Mouse (Mus musculus) ovary, postnatal 36 days (tissue): Measurements from ENCODE around the gene Nfkbil1.

Experiments used
- DNase-seq: peaks from one replicate; pipeline ENCODE4 v3.0.0; 2022; ENCODE audit warnings: low spot score, mixed read lengths

Nfkbil1 gene

DNA sequence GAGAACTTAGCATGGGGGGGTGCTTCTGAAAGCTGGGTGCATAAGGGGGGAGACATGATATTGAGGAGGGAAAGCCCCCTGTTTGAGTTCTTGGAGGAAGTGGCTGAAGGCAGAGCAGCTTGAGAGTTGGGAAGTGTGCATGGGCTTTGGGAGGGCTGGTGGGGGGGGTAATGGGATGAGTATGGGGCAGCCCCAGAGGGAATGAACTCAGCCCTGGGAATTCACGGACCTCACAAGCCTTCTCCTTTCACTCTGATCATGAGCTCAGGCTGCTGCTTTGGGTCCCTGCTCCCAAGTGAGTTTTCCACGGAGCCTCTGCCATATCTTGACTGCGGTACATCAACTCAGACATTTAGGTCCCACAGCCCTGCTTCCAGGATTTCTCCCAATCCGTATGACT is 33.1 kb downstream of the Nfkbil1 start:
- DNase-seq: no peak

- no peak for DNase-seq
Measured at GRCm38 (mm10) chr17:35201787-35202186, 33.8 kb downstream of the Nfkbil1 start, which contains the start of gene Tnf. Gene Tnf, minus strand, starts transcription at chr17:35202007.

- no peak for DNase-seq
Measured at GRCm38 (mm10) chr17:35201128-35201527, 34.5 kb downstream of the Nfkbil1 start.

- DNase-seq: no peak
Measured at GRCm38 (mm10) chr17:35200398-35200797, 35.2 kb downstream of the Nfkbil1 start.

DNA sequence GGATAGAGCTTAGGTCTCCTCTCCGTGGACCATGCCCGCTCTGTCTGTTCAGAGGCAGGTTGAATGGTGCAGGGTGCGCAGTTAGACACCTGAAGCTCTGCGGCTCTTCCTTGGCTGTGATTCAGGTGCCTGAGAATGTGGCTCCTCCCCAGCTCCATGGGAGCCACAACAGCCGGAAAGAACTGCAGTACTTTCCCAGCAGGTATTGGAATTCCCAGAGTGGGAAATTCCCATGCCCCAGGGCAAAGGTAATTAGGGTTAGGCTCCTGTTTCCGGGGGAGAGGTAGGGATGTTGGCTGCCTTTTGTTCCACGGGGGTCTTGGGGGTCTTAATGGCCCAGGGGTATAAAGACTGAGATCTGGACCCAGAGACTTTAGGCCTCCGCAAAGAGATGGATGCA is 36.6 kb downstream of the Nfkbil1 start:
- DNase-seq: no peak

- no peak for DNase-seq
Measured at GRCm38 (mm10) chr17:35198029-35198428, 37.6 kb downstream of the Nfkbil1 start.

DNA sequence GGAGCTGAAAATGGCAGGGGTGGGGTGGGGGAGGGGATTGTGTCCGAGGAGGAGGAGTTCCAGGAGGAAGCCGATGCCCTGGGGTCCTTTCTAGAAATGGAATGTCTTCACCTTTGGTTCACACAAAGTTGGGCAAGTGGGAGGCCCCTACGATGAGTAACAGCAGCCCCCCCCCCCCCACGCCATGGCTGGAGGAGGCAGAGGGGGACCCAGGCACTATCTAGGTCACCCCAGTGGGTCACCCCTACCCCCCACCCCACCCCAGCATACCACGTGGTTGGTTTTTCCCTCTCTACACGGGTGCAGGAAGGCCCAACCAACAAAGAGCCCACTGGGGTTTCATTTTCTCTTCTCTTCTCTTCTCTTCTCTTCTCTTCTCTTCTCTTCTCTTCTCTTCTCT is 38.5 kb downstream of the Nfkbil1 start:
- no peak for DNase-seq

GRCm38 (mm10) chr17:35196321-35196641 is 39.3 kb downstream of the Nfkbil1 start:
- DNase-seq: no peak

GRCm38 (mm10) chr17:35195631-35196320 is 39.8 kb downstream of the Nfkbil1 start:
- DNase-seq: peak; percentile 81

GRCm38 (mm10) chr17:35194844-35195630 is 40.6 kb downstream of the Nfkbil1 start:
- DNase-seq: no peak

DNA sequence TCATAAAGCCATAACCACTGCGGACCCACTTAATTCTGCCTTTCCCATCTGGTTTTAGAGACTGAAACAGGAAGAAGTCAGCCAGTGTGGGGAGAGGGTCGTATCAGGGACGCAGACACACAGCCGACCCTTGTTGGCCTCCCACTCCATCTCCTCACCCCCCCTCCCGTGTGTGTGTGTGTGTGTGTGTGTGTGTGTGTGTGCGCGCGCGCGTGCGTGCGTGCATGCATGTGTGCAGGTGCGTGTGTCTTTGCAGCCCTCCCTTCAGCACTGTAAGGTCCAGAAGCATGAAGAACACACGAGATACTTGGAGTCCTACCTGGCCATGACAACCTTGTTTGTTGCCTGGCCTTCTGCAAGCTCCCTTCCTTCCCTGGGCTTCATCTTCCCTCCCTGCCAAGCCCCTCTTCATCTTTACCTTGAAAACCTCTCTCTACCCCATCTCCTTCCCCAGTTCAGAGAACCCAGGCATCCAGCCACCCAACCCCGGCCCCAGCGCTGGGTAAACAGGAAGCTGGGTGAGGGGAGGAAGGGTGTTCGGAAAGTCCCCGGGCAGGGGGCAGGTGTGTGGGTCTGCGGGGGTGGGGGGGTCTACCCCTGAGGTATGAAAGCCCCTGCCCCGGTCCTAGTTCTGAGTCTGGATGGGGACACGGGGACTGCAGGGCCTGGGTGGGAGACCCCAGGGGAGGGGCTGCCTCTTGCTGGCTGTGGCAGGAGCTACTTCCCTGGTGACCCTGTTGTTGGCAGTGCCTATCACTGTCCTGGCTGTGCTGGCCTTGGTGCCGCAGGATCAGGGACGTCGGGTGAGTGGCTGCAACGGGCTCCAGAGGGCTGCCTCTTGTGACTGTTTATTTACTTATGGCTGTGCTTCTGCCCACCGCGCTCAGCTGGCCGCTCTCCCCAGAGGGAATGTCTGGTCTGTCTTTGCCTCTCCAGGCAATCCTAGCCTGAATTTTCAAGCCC is 41.4 kb downstream of the Nfkbil1 start, which contains the start of gene Ltb:
Ltb (plus strand) TSS at position 559 of the 963 bp plus-strand sequence.
- no peak for DNase-seq

GRCm38 (mm10) chr17:35192924-35193323 is 42.7 kb downstream of the Nfkbil1 start:
- DNase-seq: no peak

- no peak for DNase-seq
Measured at GRCm38 (mm10) chr17:35191723-35192122, 43.9 kb downstream of the Nfkbil1 start.

- no peak for DNase-seq
Measured at GRCm38 (mm10) chr17:35190096-35190495, 45.5 kb downstream of the Nfkbil1 start.

DNA sequence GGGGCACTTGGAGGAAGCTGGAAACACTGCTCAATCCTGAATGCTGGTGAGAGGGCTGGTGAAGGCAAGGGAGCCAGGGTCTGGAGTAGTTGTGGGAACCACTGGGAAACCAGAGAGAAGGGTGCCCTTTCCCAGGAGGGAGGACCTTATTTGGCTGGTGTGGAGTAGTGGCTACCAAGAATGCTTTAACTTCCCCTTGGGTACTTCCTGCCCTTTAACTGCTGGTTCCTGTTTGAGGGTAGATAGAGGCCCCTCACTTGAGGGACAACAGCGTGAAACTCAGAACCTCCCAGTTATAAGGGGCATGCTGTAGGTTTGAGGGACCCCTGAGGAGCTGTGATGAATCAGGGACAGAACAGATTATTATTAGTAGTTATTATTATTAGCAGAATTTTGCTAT is 46.4 kb downstream of the Nfkbil1 start:
- no peak for DNase-seq

DNA sequence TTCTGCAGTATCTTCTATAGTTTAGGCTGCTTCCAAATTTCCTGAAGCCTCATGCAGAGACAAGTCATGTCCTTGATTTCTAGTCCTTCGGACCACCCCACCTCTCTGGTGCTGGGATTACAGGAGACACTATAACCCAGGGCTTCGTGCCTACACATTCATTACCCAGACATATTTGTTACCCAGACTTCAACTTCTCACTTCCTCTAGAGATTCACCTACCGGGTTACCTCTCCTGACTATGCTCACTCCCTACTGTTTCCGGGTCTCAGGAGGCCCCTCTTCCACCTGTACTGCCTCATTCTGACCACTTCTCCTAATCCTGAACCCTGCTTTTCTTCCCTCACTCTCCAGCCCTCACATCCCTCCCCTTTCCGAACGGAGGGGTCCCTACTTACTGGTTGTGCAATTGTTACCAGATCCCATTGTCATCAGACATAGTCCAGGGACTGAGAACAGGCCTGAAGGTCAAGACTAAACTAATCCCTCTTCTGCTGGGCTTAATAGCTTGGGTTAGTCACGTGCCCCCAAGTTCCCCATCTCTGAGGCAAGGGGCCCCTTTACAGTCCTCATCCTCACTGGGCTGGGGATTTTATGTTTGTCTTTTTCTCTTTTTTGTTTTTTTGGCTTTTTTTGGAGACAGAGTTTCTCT is 47.5 kb downstream of the Nfkbil1 start, which contains the start of gene Lst1:
Lst1 (minus strand) TSS at position 481 of the 652 bp plus-strand sequence.
- DNase-seq: no peak

DNA sequence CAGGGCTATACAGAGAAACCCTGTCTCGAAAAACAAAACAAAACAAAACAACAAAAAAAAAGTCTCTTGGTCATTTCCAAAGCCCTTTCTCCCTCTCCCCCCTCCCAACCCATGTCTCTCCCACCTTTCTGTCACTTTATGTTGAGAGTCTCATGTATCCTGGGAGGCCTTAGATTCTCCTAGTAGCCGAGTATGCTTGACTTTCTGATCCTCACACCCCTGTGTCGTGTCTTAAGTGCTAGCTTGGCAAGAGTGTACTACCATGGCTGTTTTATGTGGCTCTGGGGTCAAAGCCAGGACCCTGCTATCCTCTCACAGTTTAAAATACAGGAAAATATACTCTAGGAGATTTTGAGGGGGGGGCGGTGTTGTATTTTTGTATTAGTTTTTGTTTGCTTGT is 48.2 kb downstream of the Nfkbil1 start:
- no peak for DNase-seq

DNA sequence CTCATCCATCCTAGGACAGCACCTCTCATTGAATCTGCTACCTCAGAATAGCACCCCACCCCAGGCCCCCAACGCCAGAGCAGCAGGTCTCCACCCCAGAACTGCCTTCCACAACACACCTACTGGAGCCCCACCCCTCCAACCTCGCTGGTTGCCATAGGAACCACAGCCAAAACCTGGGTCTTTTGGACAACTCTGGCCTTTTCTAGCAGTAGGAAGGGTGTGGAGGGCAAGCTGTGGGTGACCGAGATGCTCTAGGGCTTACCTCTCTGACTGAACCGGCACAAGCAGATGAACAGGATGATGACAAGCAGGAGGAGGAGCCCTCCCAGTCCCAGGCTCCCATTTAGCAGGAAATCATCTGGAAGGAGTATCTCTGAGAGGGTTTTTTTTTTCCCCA is 48.9 kb downstream of the Nfkbil1 start:
- DNase-seq: no peak

DNA sequence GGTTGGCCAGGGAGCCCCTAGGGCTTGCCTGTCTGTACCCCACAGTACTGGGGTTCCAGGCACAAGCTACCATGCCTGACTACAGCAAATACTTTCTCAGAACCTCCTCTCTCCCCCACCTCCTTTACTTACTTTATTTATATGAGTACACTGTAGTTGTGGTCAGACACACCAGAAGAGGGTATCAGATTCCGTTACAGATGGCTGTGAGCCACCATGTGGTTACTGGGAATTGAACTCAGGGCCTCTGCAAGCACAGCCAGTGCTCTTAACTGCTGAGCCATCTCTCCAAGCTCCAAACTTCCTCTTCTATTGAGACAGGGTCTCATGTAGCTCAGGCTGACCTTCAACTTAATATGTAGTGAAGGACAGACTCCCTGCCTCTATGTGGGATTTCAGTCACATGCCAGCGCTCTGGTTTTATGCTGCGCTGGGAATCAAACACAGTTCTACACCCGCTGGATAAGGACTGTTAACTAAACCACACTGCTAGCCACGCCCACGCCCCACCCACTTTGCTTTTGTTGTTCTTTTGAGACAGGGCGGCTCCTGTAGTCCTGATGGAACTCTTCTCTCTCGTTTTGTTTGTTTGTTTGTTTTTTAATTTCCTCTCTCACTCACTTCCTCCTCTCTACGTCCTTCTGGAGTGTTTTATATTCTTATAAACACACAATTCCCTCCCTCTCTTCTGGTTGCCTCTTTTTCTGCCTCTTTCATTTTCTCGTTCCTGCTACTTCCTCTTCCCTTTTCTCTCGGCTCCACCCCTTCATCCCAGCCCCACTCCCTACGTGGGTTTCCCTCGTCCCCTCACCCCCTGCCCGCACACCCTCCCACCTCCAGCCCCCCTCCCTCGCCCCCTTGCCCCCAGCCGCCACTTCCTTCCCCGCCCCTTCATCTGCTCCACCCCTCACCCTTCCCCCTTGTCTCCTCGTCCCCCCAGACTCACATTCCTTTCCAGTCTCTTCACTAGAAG is 49.7 kb downstream of the Nfkbil1 start:
- peak; percentile 67 for DNase-seq

DNA sequence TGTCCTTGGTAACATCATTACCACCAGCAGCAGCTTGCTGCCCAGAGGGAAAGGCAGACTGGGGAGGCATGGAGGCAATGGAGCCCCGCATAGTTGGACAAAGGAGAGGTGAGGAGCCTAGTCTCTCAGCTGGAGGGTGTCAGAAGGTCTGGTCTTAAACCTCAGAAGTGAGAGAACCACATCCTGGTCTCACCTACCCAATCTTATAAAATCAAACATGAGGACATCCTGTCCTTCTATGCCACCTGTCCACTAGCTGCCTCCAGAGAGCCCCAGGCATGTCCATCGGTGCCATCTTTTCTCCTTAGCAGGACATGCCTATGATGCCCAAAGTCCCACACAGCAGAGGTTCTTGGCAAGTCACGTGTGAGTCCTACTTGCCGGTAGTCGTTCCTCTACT is 55.5 kb downstream of the Nfkbil1 start:
- DNase-seq: no peak

DNA sequence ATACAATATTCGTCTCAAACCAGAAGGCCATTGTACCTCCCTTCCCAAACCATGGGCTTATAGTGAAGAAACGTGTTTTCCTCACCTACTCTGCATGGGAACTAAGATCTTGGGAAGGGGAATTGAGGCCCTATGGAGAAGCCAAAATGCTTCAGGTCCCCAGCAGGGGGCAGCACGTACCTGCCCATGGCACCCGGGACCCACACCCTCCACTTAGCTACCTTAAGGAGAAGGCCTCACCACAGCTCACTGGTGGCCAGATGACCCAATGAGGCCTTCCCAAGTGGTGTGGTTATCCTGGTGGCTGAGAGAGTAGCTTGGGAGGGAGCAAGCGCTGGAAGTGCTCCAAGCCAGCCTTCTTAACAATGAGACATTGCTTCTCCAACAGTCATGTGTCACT is 57.1 kb downstream of the Nfkbil1 start:
- peak; percentile 78 for DNase-seq
